Mouse (Mus musculus) liver, embryonic 14.5 days (tissue): ENCODE measurements at regions not wholly inside any gene's neighbourhood (a gene's known extent, or its start where the extent isn't known, plus 50 kb on each side); places are given as distances from the start of the nearest gene placed in this dataset.

Experiments
- CTCF ChIP-seq: IDR thresholded peaks from 2 replicates; pipeline ENCODE4 v1.5.1; 2016; ENCODE audit warnings: antibody characterized with exemption, low read depth, control low read depth
- EP300 ChIP-seq: IDR thresholded peaks from 2 replicates; pipeline ENCODE4 v1.6.1; 2016; ENCODE audit warnings: antibody characterized with exemption, low read depth

DNA sequence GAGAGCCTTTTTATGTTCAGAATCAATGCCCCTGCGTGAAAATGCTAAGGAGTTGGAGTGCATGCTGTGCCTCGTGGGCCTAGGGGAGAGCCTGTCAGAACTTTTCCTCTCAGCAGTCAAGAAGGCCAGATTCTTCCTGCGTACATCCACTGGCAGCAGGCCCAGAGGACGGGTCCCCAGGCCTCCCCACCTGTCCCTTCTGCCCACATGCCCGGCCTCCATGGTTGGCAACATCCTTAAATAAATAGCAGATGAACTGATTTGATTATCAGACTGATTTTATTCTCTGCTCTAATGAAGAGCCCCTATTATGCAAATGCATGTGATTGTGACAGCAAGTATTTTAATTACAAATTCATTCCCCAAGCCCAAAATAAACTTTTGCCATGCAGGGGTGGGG lies 479.2 kb upstream of the Fam19a5 start:
- no peak for TF ChIP-seq CTCF
- no peak for TF ChIP-seq EP300
